Mouse (Mus musculus): Measurements from ENCODE around the gene Sh3kbp1.

Gene Sh3kbp1

GRCm38 (mm10) chrX:159685521-159685920, 58.4 kb downstream of the Sh3kbp1 start:
- DNase-seq: no peak

GRCm38 (mm10) chrX:159686850-159687249, 59.8 kb downstream of the Sh3kbp1 start:
- DNase-seq: no peak

- DNase-seq: no peak
Observed at GRCm38 (mm10) chrX:159688698-159689097, 61.6 kb downstream of the Sh3kbp1 start.

- no peak for DNase-seq
Observed at GRCm38 (mm10) chrX:159689785-159690416, 62.8 kb downstream of the Sh3kbp1 start.

- DNase-seq: no peak
Observed at GRCm38 (mm10) chrX:159693126-159693525, 66.1 kb downstream of the Sh3kbp1 start.

GRCm38 (mm10) chrX:159696545-159696944, 69.5 kb downstream of the Sh3kbp1 start:
- DNase-seq: no peak

GRCm38 (mm10) chrX:159697030-159697454, 70.0 kb downstream of the Sh3kbp1 start:
- DNase-seq: no peak

- no peak for DNase-seq
Observed at GRCm38 (mm10) chrX:159702850-159703249, 75.8 kb downstream of the Sh3kbp1 start.

- no peak for DNase-seq
Observed at GRCm38 (mm10) chrX:159704381-159705004, 77.4 kb downstream of the Sh3kbp1 start.

- DNase-seq: no peak
Observed at GRCm38 (mm10) chrX:159705412-159705811, 78.3 kb downstream of the Sh3kbp1 start.

GRCm38 (mm10) chrX:159708076-159708830, 81.2 kb downstream of the Sh3kbp1 start:
- no peak for DNase-seq

GRCm38 (mm10) chrX:159709296-159709695, 82.2 kb downstream of the Sh3kbp1 start:
- DNase-seq: no peak

GRCm38 (mm10) chrX:159711070-159712029, 84.3 kb downstream of the Sh3kbp1 start:
- no peak for DNase-seq

GRCm38 (mm10) chrX:159713191-159713590, 86.1 kb downstream of the Sh3kbp1 start:
- DNase-seq: no peak

GRCm38 (mm10) chrX:159721390-159721789, 94.3 kb downstream of the Sh3kbp1 start:
- no peak for DNase-seq

GRCm38 (mm10) chrX:159731421-159731820, 104.3 kb downstream of the Sh3kbp1 start:
- no peak for DNase-seq

GRCm38 (mm10) chrX:159732845-159733244, 105.8 kb downstream of the Sh3kbp1 start:
- DNase-seq: no peak

GRCm38 (mm10) chrX:159733948-159734347, 106.9 kb downstream of the Sh3kbp1 start:
- DNase-seq: no peak

- DNase-seq: no peak
Observed at GRCm38 (mm10) chrX:159735513-159736099, 108.5 kb downstream of the Sh3kbp1 start.

- DNase-seq: no peak
Observed at GRCm38 (mm10) chrX:159737344-159737743, 110.3 kb downstream of the Sh3kbp1 start.

GRCm38 (mm10) chrX:159744035-159744434, 117.0 kb downstream of the Sh3kbp1 start:
- DNase-seq: no peak

GRCm38 (mm10) chrX:159744620-159745019, 117.5 kb downstream of the Sh3kbp1 start:
- no peak for DNase-seq
